Mouse (Mus musculus): ENCODE measurements at regions not wholly inside any gene's neighbourhood (a gene's known extent, or its start where the extent isn't known, plus 50 kb on each side); places are given as distances from the start of the nearest gene placed in this dataset.
"Not testable (repeated sequence)": the region's sequence is repeated elsewhere in the genome, so short reads cannot be mapped to it uniquely, and the experiment has no call there.

GRCm38 (mm10) chr17:79977154-79977571, 81.2 kb upstream of the Atl2 start:
- Histone ChIP-seq H3K36me3 (replicated peaks) (no peaks in the 10 kb centered on the region), H3K27ac (no peak overlapping the region), H3K4me2 (no peak overlapping the region), H3K9me3 (no peaks in the 10 kb centered on the region), H3K27me3 (0 out of 2 replicates have a peak, but pooled peaks cover 3% of the 10 kb centered on the region), H3K9ac (no peak overlapping the region), H3K4me3 (replicated peaks) (no peak overlapping the region), H3K4me1 (peaks cover 16% of the 10 kb centered on the region)
- ATAC-seq (ENCODE audit: low FRiP score), result no peak
- WGBS, result 71% methylated on average over 3 of the region's 3 CpGs

- no peaks in the 10 kb centered on the region for H3K36me3 ChIP-seq (replicated peaks)
- WGBS, result 82% methylated on average over 5 of the region's 5 CpGs
- peaks cover 14% of the 10 kb centered on the region for H3K4me1 ChIP-seq
- peak overlapping the region; percentile 46; the same call in 1 of the 2 replicates for H3K4me2 ChIP-seq
- no peaks in the 10 kb centered on the region for H3K9me3 ChIP-seq
- no peak overlapping the region for H3K27ac ChIP-seq
- peak; percentile 34; the same call in 1 of the 2 replicates for ATAC-seq (ENCODE audit: low FRiP score)
- H3K4me3 ChIP-seq (replicated peaks), result no peak overlapping the region
- no peak overlapping the region for H3K9ac ChIP-seq
- 0 out of 2 replicates have a peak, but pooled peaks cover 3% of the 10 kb centered on the region for H3K27me3 ChIP-seq
Observed at GRCm38 (mm10) chr17:79976518-79977100, 80.7 kb upstream of the Atl2 start.

GRCm38 (mm10) chr17:79975997-79976443, 80.1 kb upstream of the Atl2 start:
- ATAC-seq (ENCODE audit: low FRiP score), result peak; percentile 89
- Histone ChIP-seq H3K27ac (no peak overlapping the region), H3K4me1 (peaks cover 14% of the 10 kb centered on the region), H3K27me3 (0 out of 2 replicates have a peak, but pooled peaks cover 3% of the 10 kb centered on the region), H3K4me2 (peak overlapping the region; percentile 46), H3K9ac (no peak overlapping the region), H3K4me3 (replicated peaks) (peak overlapping the region; percentile 19), H3K36me3 (replicated peaks) (no peaks in the 10 kb centered on the region), H3K9me3 (no peaks in the 10 kb centered on the region)
- WGBS, result 29% methylated on average over 11 of the region's 11 CpGs

GRCm38 (mm10) chr17:79975150-79975757, 79.3 kb upstream of the Atl2 start:
- H3K27me3 ChIP-seq; H3K9me3 ChIP-seq; H3K9ac ChIP-seq; H3K27ac ChIP-seq; H3K4me3 ChIP-seq (replicated peaks); H3K36me3 ChIP-seq (replicated peaks): not testable (repeated sequence)
- peak; percentile 37; the same call in 1 of the 2 replicates for ATAC-seq (ENCODE audit: low FRiP score)
- 28% methylated on average over 16 of the region's 16 CpGs for WGBS
- Histone ChIP-seq H3K4me2 (peak overlapping the region; percentile 46), H3K4me1 (peaks cover 14% of the 10 kb centered on the region)

GRCm38 (mm10) chr17:79971721-79972336, 75.9 kb upstream of the Atl2 start:
- WGBS, result 85% methylated on average over 8 of the region's 8 CpGs
- H3K4me2 ChIP-seq, result no peak overlapping the region
- no peak for ATAC-seq (ENCODE audit: low FRiP score)
- no peak overlapping the region for H3K27ac ChIP-seq
- peaks cover 9% of the 10 kb centered on the region; the same call in 1 of the 2 replicates for H3K27me3 ChIP-seq
- no peak overlapping the region for H3K4me3 ChIP-seq (replicated peaks)
- H3K9me3 ChIP-seq, result no peaks in the 10 kb centered on the region
- no peaks in the 10 kb centered on the region for H3K36me3 ChIP-seq (replicated peaks)
- peaks cover 17% of the 10 kb centered on the region for H3K4me1 ChIP-seq
- H3K9ac ChIP-seq, result no peak overlapping the region

GRCm38 (mm10) chr17:79969500-79969972, 73.6 kb upstream of the Atl2 start:
- Histone ChIP-seq H3K4me2 (no peak overlapping the region), H3K4me1 (peaks cover 4% of the 10 kb centered on the region; the same call in 1 of the 2 replicates), H3K27me3 (peaks cover 9% of the 10 kb centered on the region; the same call in 1 of the 2 replicates), H3K27ac (no peak overlapping the region), H3K4me3 (replicated peaks) (no peak overlapping the region), H3K36me3 (replicated peaks) (no peaks in the 10 kb centered on the region), H3K9ac (no peak overlapping the region), H3K9me3 (no peaks in the 10 kb centered on the region)
- no peak for ATAC-seq (ENCODE audit: low FRiP score)
- 31% methylated on average over 7 of the region's 7 CpGs for WGBS

GRCm38 (mm10) chr17:79968819-79969218, 72.9 kb upstream of the Atl2 start:
- 87% methylated on average over 9 of the region's 9 CpGs for WGBS
- Histone ChIP-seq H3K9ac (no peak overlapping the region), H3K36me3 (replicated peaks) (no peaks in the 10 kb centered on the region), H3K4me3 (replicated peaks) (no peak overlapping the region), H3K9me3 (no peaks in the 10 kb centered on the region), H3K4me2 (no peak overlapping the region), H3K4me1 (peaks cover 4% of the 10 kb centered on the region; the same call in 1 of the 2 replicates), H3K27ac (no peak overlapping the region), H3K27me3 (peaks cover 9% of the 10 kb centered on the region; the same call in 1 of the 2 replicates)
- ATAC-seq (ENCODE audit: low FRiP score), result no peak

GRCm38 (mm10) chr17:79966981-79967380, 71.1 kb upstream of the Atl2 start:
- WGBS, result 40% methylated on average over 6 of the region's 6 CpGs
- H3K36me3 ChIP-seq (replicated peaks), result no peaks in the 10 kb centered on the region
- H3K4me2 ChIP-seq, result no peak overlapping the region
- H3K27ac ChIP-seq, result no peak overlapping the region
- H3K4me1 ChIP-seq, result peaks cover 4% of the 10 kb centered on the region; the same call in 1 of the 2 replicates
- no peak overlapping the region for H3K9ac ChIP-seq
- no peak for ATAC-seq (ENCODE audit: low FRiP score)
- H3K4me3 ChIP-seq (replicated peaks), result no peak overlapping the region
- no peaks in the 10 kb centered on the region for H3K9me3 ChIP-seq
- H3K27me3 ChIP-seq, result peaks cover 9% of the 10 kb centered on the region; the same call in 1 of the 2 replicates

GRCm38 (mm10) chr17:79965625-79966024, 69.7 kb upstream of the Atl2 start:
- Histone ChIP-seq H3K4me2 (no peak overlapping the region), H3K36me3 (replicated peaks) (no peaks in the 10 kb centered on the region), H3K27me3 (peaks cover 5% of the 10 kb centered on the region; the same call in 1 of the 2 replicates), H3K27ac (no peak overlapping the region), H3K4me3 (replicated peaks) (no peak overlapping the region), H3K9me3 (no peaks in the 10 kb centered on the region), H3K4me1 (peaks cover 4% of the 10 kb centered on the region; the same call in 1 of the 2 replicates), H3K9ac (no peak overlapping the region)
- ATAC-seq (ENCODE audit: low FRiP score), result no peak
- 90% methylated on average over 8 of the region's 8 CpGs for WGBS

GRCm38 (mm10) chr17:79964850-79965249, 68.9 kb upstream of the Atl2 start:
- Histone ChIP-seq H3K4me3 (replicated peaks) (no peak overlapping the region), H3K9me3 (no peaks in the 10 kb centered on the region), H3K4me2 (no peak overlapping the region), H3K27ac (no peak overlapping the region), H3K4me1 (peaks cover 3% of the 10 kb centered on the region; the same call in 1 of the 2 replicates), H3K27me3 (0 out of 2 replicates have a peak, but pooled peaks cover 4% of the 10 kb centered on the region), H3K36me3 (replicated peaks) (no peaks in the 10 kb centered on the region), H3K9ac (no peak overlapping the region)
- ATAC-seq (ENCODE audit: low FRiP score), result no peak
- 81% methylated on average over 8 of the region's 8 CpGs for WGBS

- WGBS, result 81% methylated on average over 2 of the region's 2 CpGs
- no peaks in the 10 kb centered on the region for H3K36me3 ChIP-seq (replicated peaks)
- no peak overlapping the region for H3K4me3 ChIP-seq (replicated peaks)
Observed at GRCm38 (mm10) chr17:79963330-79963729, 67.4 kb upstream of the Atl2 start.

GRCm38 (mm10) chr17:79961391-79961790, 65.5 kb upstream of the Atl2 start:
- Histone ChIP-seq H3K4me2 (no peak overlapping the region), H3K36me3 (replicated peaks) (no peaks in the 10 kb centered on the region), H3K9ac (no peak overlapping the region), H3K27ac (no peak overlapping the region), H3K4me1 (no peaks in the 10 kb centered on the region), H3K27me3 (no peaks in the 10 kb centered on the region), H3K9me3 (no peaks in the 10 kb centered on the region), H3K4me3 (replicated peaks) (no peak overlapping the region)
- no peak for ATAC-seq (ENCODE audit: low FRiP score)
- 80% methylated on average over 9 of the region's 9 CpGs for WGBS

More at GRCm38 (mm10) chr17:79963330-79963729, 67.4 kb upstream of the Atl2 start:
- H3K27ac ChIP-seq, result no peak overlapping the region
- no peak overlapping the region for H3K9ac ChIP-seq
- no peaks in the 10 kb centered on the region for H3K9me3 ChIP-seq
- ATAC-seq (ENCODE audit: low FRiP score), result no peak
- no peak overlapping the region for H3K4me2 ChIP-seq
- no peaks in the 10 kb centered on the region for H3K4me1 ChIP-seq
- no peaks in the 10 kb centered on the region for H3K27me3 ChIP-seq

Measured in forebrain, embryonic 12.5 days (tissue).